Mouse (Mus musculus) myocyte (in vitro differentiated cells): ENCODE results near the gene Rapgef5.

Source experiments
- POLR2A ChIP-seq: IDR thresholded peaks from one replicate; pipeline ENCODE4 v1.6.1; 2011; ENCODE audit warnings: low read depth, mild to moderate bottlenecking, control low read depth, moderate library complexity; ENCODE audit not compliant: insufficient read length
- TCF12 ChIP-seq: IDR thresholded peaks from one replicate; pipeline ENCODE4 v1.6.1; 2011; ENCODE audit warnings: mild to moderate bottlenecking, control low read depth; ENCODE audit not compliant: poor library complexity, insufficient read depth, severe bottlenecking

- TF ChIP-seq POLR2A, result no peak
- TF ChIP-seq TCF12, result no peak
Measured at GRCm38 (mm10) chr12:117669610-117670400, 153.5 kb downstream of the Rapgef5 start.
